8 mouse cellular contexts compared by ENCODE assay signal in genomic region chr13:21790601-21791283, GRCm38 (mm10). TPM values are rescaled to one million over a fixed set of nuclear protein-coding genes. Genes with fewer than 3 reads are reported as not detected.
DNase-seq lines count a peak whose midpoint lies in the region; ATAC-seq and TF ChIP-seq lines count a peak whose summit lies in the region.

No protein-coding gene starts in this region.

- ATAC-seq in heart, postnatal 0 days (ENCODE audit: insufficient read depth, low read depth) = no peak
- ATAC-seq in hindbrain, embryonic 16.5 days = no peak
- no peak for ATAC-seq in midbrain, postnatal 0 days (ENCODE audit: low FRiP score)
- no peak for ATAC-seq in megakaryocyte progenitor cell, adult 5-6 weeks (replicated peaks; ENCODE audit: poor library complexity)

- no peak for TF ChIP-seq CTCF in heart, postnatal 0 days (IDR thresholded peaks at IDR 0.05; ENCODE audit: low read depth)
- no peak for TF ChIP-seq CTCF in midbrain, postnatal 0 days (IDR thresholded peaks at IDR 0.05)

- H3K4me2 ChIP-seq in heart, postnatal 0 days (ENCODE audit: low read depth, low read length) = peak overlapping the region; percentile 60
- peak overlapping the region; percentile 50 for H3K4me2 ChIP-seq in hindbrain, embryonic 16.5 days (ENCODE audit: low read length)
- peak overlapping the region; percentile 29 for H3K4me2 ChIP-seq in midbrain, postnatal 0 days (ENCODE audit: low read depth, low read length, poor library complexity, severe bottlenecking)

- H3K27ac ChIP-seq in heart, postnatal 0 days (ENCODE audit: low read depth) = no peak overlapping the region
- no peak overlapping the region for H3K27ac ChIP-seq in hindbrain, embryonic 16.5 days (ENCODE audit: low read depth, low read length)
- H3K27ac ChIP-seq in midbrain, postnatal 0 days (ENCODE audit: low read depth, low read length) = no peak overlapping the region

- WGBS in heart, postnatal 0 days = 7% methylated on average over 18 of the region's 18 CpGs
- WGBS in hindbrain, embryonic 16.5 days = 5% methylated on average over 17 of the region's 18 CpGs
- 6% methylated on average over 16 of the region's 18 CpGs for WGBS in midbrain, postnatal 0 days

- peak overlapping the region; percentile 30 for H3K4me3 ChIP-seq in heart, postnatal 0 days (ENCODE audit: low read depth, low read length)
- H3K4me3 ChIP-seq in hindbrain, embryonic 16.5 days (ENCODE audit: low read length) = peak overlapping the region; percentile 19; the same call in 1 of the 2 replicates
- no peak overlapping the region for H3K4me3 ChIP-seq in midbrain, postnatal 0 days (ENCODE audit: low read depth, low read length)

- H3K9ac ChIP-seq in heart, postnatal 0 days (replicated peaks; ENCODE audit: low read depth, low read length) = peak overlapping the region; percentile 18
- 0 out of 2 replicates have a peak overlapping the region, but pooled peaks have one; percentile 28 for H3K9ac ChIP-seq in hindbrain, embryonic 16.5 days (ENCODE audit: low read depth, low read length)
- H3K9ac ChIP-seq in midbrain, postnatal 0 days (replicated peaks; ENCODE audit: low read length, poor library complexity, severe bottlenecking) = peak overlapping the region; percentile 36; the same call in 1 of the 2 replicates

- intact Hi-C loops in heart, postnatal 14 days (cut with DNase I) = loop anchor here (10.0 kb wide), 1 partner anchor 54 kb away; no protein-coding TSS in a partner anchor

- no peaks in the 10 kb centered on the region for H3K36me3 ChIP-seq in heart, postnatal 0 days (replicated peaks; ENCODE audit: control insufficient read depth, insufficient read depth, low read length)
- H3K36me3 ChIP-seq in hindbrain, embryonic 16.5 days (ENCODE audit: control insufficient read depth, insufficient read depth, low read length) = no peaks in the 10 kb centered on the region
- no peaks in the 10 kb centered on the region for H3K36me3 ChIP-seq in midbrain, postnatal 0 days (ENCODE audit: insufficient read depth, low read length)

- peak; percentile 18 for DNase-seq in heart, postnatal 0 days (ENCODE audit: low spot score)
- no peak for DNase-seq in heart, postnatal 14 days
- peak; percentile 28 for DNase-seq in embryo, embryonic 10 days (ENCODE audit: low spot score)
- no peak for DNase-seq in midbrain, postnatal 0 days (ENCODE audit: low spot score)
- DNase-seq in cerebellum, adult 9-11 months = no peak
- no peak for DNase-seq in right cerebral cortex, adult 2 months (ENCODE audit: low spot score in 2 of 2)

- no peaks in the 10 kb centered on the region for H3K27me3 ChIP-seq in heart, postnatal 0 days (ENCODE audit: control insufficient read depth, insufficient read depth, low read length)
- no peaks in the 10 kb centered on the region for H3K27me3 ChIP-seq in hindbrain, embryonic 16.5 days (replicated peaks; ENCODE audit: control insufficient read depth, insufficient read depth, low read length)
- no peaks in the 10 kb centered on the region for H3K27me3 ChIP-seq in midbrain, postnatal 0 days (ENCODE audit: insufficient read depth, low read length)

- no peaks in the 10 kb centered on the region for H3K9me3 ChIP-seq in heart, postnatal 0 days (replicated peaks; ENCODE audit: control insufficient read depth, low read length)
- H3K9me3 ChIP-seq in hindbrain, embryonic 16.5 days (ENCODE audit: control insufficient read depth, low read length) = no peaks in the 10 kb centered on the region
- no peaks in the 10 kb centered on the region for H3K9me3 ChIP-seq in midbrain, postnatal 0 days (ENCODE audit: low read length)

- H3K4me1 ChIP-seq in heart, postnatal 0 days (ENCODE audit: control insufficient read depth, insufficient read depth) = peaks cover 22% of the 10 kb centered on the region
- H3K4me1 ChIP-seq in hindbrain, embryonic 16.5 days (ENCODE audit: control insufficient read depth, insufficient read depth, low read depth, low read length) = peaks cover 10% of the 10 kb centered on the region
- H3K4me1 ChIP-seq in midbrain, postnatal 0 days (ENCODE audit: insufficient read depth, low read length) = no peaks in the 10 kb centered on the region

- TF ChIP-seq EP300 in heart, postnatal 0 days (IDR thresholded peaks at IDR 0.05; ENCODE audit: low read depth) = no peak

RNA-seq across cellular contexts. Expression of gene Hist1h2bp, which starts 3.5 kb away (rescaled TPM):
- total RNA-seq in heart, postnatal 0 days (2014; rRNA removed; ENCODE audit: low replicate concordance) = 250 and 332 TPM in 2 replicates
- polyA plus RNA-seq in heart, postnatal 0 days (2015; fragmentation: Nextera tagmentation; extraction: Ambion mirVana) = 0.34 and 0.55 TPM in 2 replicates
- 10 to 100 TPM; 19.6 to 53.2 TPM for total RNA-seq in heart, postnatal 14 days (2021)
- not detected in 2 replicates for polyA plus RNA-seq in hindbrain, embryonic 16.5 days (2015; fragmentation: Nextera tagmentation; extraction: Ambion mirVana)
- total RNA-seq in midbrain, postnatal 0 days (2014; rRNA removed) = 41.9 and 77.2 TPM in 2 replicates
- polyA plus RNA-seq in midbrain, postnatal 0 days (2015; fragmentation: Nextera tagmentation; extraction: Ambion mirVana) = 0.48 and 0.76 TPM in 2 replicates
- 10.4 and 19.9 TPM in 2 replicates for total RNA-seq in megakaryocyte progenitor cell, adult 5-6 weeks (2015)
- 37.0 and 43.7 TPM in 2 replicates for total RNA-seq in megakaryocyte progenitor cell, adult 5-6 weeks (2017)

RNA-seq across cellular contexts. Expression of gene Hist1h2an, which starts 3.7 kb away (rescaled TPM):
- 677 and 1,354 TPM in 2 replicates for total RNA-seq in heart, postnatal 0 days (2014; rRNA removed; ENCODE audit: low replicate concordance)
- 1.8 and 3.3 TPM in 2 replicates for polyA plus RNA-seq in heart, postnatal 0 days (2015; fragmentation: Nextera tagmentation; extraction: Ambion mirVana)
- 10 to 100 TPM; 10.5 to 19.2 TPM for total RNA-seq in heart, postnatal 14 days (2021)
- 1.2 TPM in 1 of 2 replicates, not detected in the other for polyA plus RNA-seq in hindbrain, embryonic 16.5 days (2015; fragmentation: Nextera tagmentation; extraction: Ambion mirVana)
- total RNA-seq in midbrain, postnatal 0 days (2014; rRNA removed) = 145 and 318 TPM in 2 replicates
- polyA plus RNA-seq in midbrain, postnatal 0 days (2015; fragmentation: Nextera tagmentation; extraction: Ambion mirVana) = not detected in 2 replicates
- total RNA-seq in megakaryocyte progenitor cell, adult 5-6 weeks (2015) = 1.2 and 2.1 TPM in 2 replicates
- 859 and 860 TPM in 2 replicates for total RNA-seq in megakaryocyte progenitor cell, adult 5-6 weeks (2017)

RNA-seq across cellular contexts. Expression of gene Hist1h3i, which starts 7.6 kb away (rescaled TPM):
- total RNA-seq in heart, postnatal 0 days (2014; rRNA removed; ENCODE audit: low replicate concordance) = 602 and 1,805 TPM in 2 replicates
- polyA plus RNA-seq in heart, postnatal 0 days (2015; fragmentation: Nextera tagmentation; extraction: Ambion mirVana) = 21.5 and 25.8 TPM in 2 replicates
- total RNA-seq in heart, postnatal 14 days (2021) = 100 to 1,000 TPM in 1 of 2 experiments, 10 to 100 TPM in 1; 74.9 to 156 TPM
- 19.4 and 19.7 TPM in 2 replicates for polyA plus RNA-seq in hindbrain, embryonic 16.5 days (2015; fragmentation: Nextera tagmentation; extraction: Ambion mirVana)
- total RNA-seq in midbrain, postnatal 0 days (2014; rRNA removed) = 282 and 525 TPM in 2 replicates
- polyA plus RNA-seq in midbrain, postnatal 0 days (2015; fragmentation: Nextera tagmentation; extraction: Ambion mirVana) = 8.2 and 10.0 TPM in 2 replicates
- 244 and 246 TPM in 2 replicates for total RNA-seq in megakaryocyte progenitor cell, adult 5-6 weeks (2015)
- 294 and 383 TPM in 2 replicates for total RNA-seq in megakaryocyte progenitor cell, adult 5-6 weeks (2017)

RNA-seq across cellular contexts. Expression of gene Hist1h1b, which starts 10.3 kb away (rescaled TPM):
- total RNA-seq in heart, postnatal 0 days (2014; rRNA removed; ENCODE audit: low replicate concordance) = 356 and 550 TPM in 2 replicates
- polyA plus RNA-seq in heart, postnatal 0 days (2015; fragmentation: Nextera tagmentation; extraction: Ambion mirVana) = 4.7 and 5.4 TPM in 2 replicates
- 10 to 100 TPM; 33.7 to 72.0 TPM for total RNA-seq in heart, postnatal 14 days (2021)
- polyA plus RNA-seq in hindbrain, embryonic 16.5 days (2015; fragmentation: Nextera tagmentation; extraction: Ambion mirVana) = 2.7 and 3.1 TPM in 2 replicates
- total RNA-seq in midbrain, postnatal 0 days (2014; rRNA removed) = 54.7 and 116 TPM in 2 replicates
- 2.0 TPM in 2 replicates for polyA plus RNA-seq in midbrain, postnatal 0 days (2015; fragmentation: Nextera tagmentation; extraction: Ambion mirVana)
- total RNA-seq in megakaryocyte progenitor cell, adult 5-6 weeks (2015) = 614 and 670 TPM in 2 replicates
- total RNA-seq in megakaryocyte progenitor cell, adult 5-6 weeks (2017) = 1,549 and 1,625 TPM in 2 replicates

RNA-seq across cellular contexts. Expression of gene Hist1h2bq, which starts 19.3 kb away (rescaled TPM):
- 1,204 and 1,722 TPM in 2 replicates for total RNA-seq in heart, postnatal 0 days (2014; rRNA removed; ENCODE audit: low replicate concordance)
- 5.6 and 6.3 TPM in 2 replicates for polyA plus RNA-seq in heart, postnatal 0 days (2015; fragmentation: Nextera tagmentation; extraction: Ambion mirVana)
- 100 to 1,000 TPM in 1 of 2 experiments, 10 to 100 TPM in 1; 53.2 to 110 TPM for total RNA-seq in heart, postnatal 14 days (2021)
- 4.0 and 4.4 TPM in 2 replicates for polyA plus RNA-seq in hindbrain, embryonic 16.5 days (2015; fragmentation: Nextera tagmentation; extraction: Ambion mirVana)
- total RNA-seq in midbrain, postnatal 0 days (2014; rRNA removed) = 213 and 311 TPM in 2 replicates
- polyA plus RNA-seq in midbrain, postnatal 0 days (2015; fragmentation: Nextera tagmentation; extraction: Ambion mirVana) = 2.7 and 3.8 TPM in 2 replicates
- 394 and 411 TPM in 2 replicates for total RNA-seq in megakaryocyte progenitor cell, adult 5-6 weeks (2015)
- 220 and 363 TPM in 2 replicates for total RNA-seq in megakaryocyte progenitor cell, adult 5-6 weeks (2017)

Comparison
In these comparisons a context has a peak if more than half of its experiments do, and no peak if none do; other contexts are left out.
1. DNase-seq: peak in heart, postnatal 0 days (single experiment) and embryo, embryonic 10 days (single experiment); none in heart, postnatal 14 days (0 of 2), midbrain, postnatal 0 days (single experiment), cerebellum, adult 9-11 months (single experiment) and right cerebral cortex, adult 2 months (0 of 2).
2. Peak in every context shown above with its lines, with median percentiles within 50 percentile points of each other: H3K4me2 ChIP-seq and H3K9ac ChIP-seq.